Mouse (Mus musculus) liver, postnatal 0 days (tissue): Measurements from ENCODE around the gene Acvr1b.

Experiments used
- CTCF ChIP-seq: sonication (generic); IDR thresholded peaks from 2 replicates; pipeline ENCODE4 v1.5.1; 2016; ENCODE audit warnings: antibody characterized with exemption, low read depth
- EP300 ChIP-seq: IDR thresholded peaks from 2 replicates; pipeline ENCODE4 v1.6.1; 2016; ENCODE audit warnings: antibody characterized with exemption, low read depth, mild to moderate bottlenecking

DNA sequence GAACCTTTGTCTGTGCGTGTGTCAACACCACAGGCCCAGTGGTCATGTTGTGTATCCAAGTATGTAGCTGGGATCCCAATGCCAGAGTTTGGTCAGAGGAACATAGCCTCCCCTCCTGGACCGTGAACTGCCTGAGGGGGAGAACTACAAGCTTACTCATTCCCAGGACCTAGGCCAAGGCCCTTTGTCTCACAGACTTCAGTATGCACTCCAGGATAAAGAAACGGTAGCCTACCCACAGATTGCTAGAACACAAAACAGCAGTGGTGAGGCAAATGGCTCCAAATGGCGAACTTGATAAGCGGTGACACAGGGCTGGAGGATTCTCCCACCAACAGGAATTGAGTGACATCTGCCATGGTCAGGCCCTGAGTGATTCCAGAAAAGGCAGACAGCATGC lies 10.0 kb upstream of the Acvr1b start:
- TF ChIP-seq CTCF, result no peak
- no peak for TF ChIP-seq EP300
